Mouse (Mus musculus) NIH3T3 (cell line): ENCODE measurements around the gene Mylk3.
A peak's percentile ranks its signal among the peaks of the same experiment; 100 is the strongest.

Source experiments
- DNase-seq: peaks from one replicate; pipeline ENCODE4 v3.0.0-alpha.2; 2012; ENCODE audit warnings: low read depth

Mylk3 gene

GRCm38 (mm10) chr8:85386205-85386604 is at the start of gene Mylk3:
Gene Mylk3, minus strand, starts transcription at chr8:85386345.
- DNase-seq, result no peak

GRCm38 (mm10) chr8:85435736-85436135 is 49.6 kb upstream of the Mylk3 start:
- DNase-seq, result no peak

GRCm38 (mm10) chr8:85434817-85435216 is 48.7 kb upstream of the Mylk3 start:
- no peak for DNase-seq

GRCm38 (mm10) chr8:85433017-85433393 is 46.9 kb upstream of the Mylk3 start:
- DNase-seq, result no peak

GRCm38 (mm10) chr8:85432168-85433016 is 46.2 kb upstream of the Mylk3 start, which contains the start of gene 4921524J17Rik:
Gene 4921524J17Rik, minus strand, starts transcription at chr8:85432833.
- peak; percentile 99 for DNase-seq

GRCm38 (mm10) chr8:85431281-85432167 is 45.4 kb upstream of the Mylk3 start:
- peak; percentile 66 for DNase-seq

GRCm38 (mm10) chr8:85430801-85431200 is 44.7 kb upstream of the Mylk3 start:
- peak; percentile 82 for DNase-seq

- peak; percentile 25 for DNase-seq
These were observed 43.1 kb upstream of the Mylk3 start for GRCm38 (mm10) chr8:85429219-85429618.

GRCm38 (mm10) chr8:85427026-85427425 is 40.9 kb upstream of the Mylk3 start:
- no peak for DNase-seq

- no peak for DNase-seq
These were observed 35.2 kb upstream of the Mylk3 start for GRCm38 (mm10) chr8:85421329-85421728.

GRCm38 (mm10) chr8:85408526-85408925 is 22.4 kb upstream of the Mylk3 start:
- DNase-seq, result peak; percentile 52

GRCm38 (mm10) chr8:85408053-85408505 is 21.9 kb upstream of the Mylk3 start:
- DNase-seq, result peak; percentile 84

GRCm38 (mm10) chr8:85405961-85406360 is 19.8 kb upstream of the Mylk3 start:
- no peak for DNase-seq

GRCm38 (mm10) chr8:85405418-85405817 is 19.3 kb upstream of the Mylk3 start:
- no peak for DNase-seq

- no peak for DNase-seq
These were observed 12.4 kb upstream of the Mylk3 start for GRCm38 (mm10) chr8:85398548-85398947.

GRCm38 (mm10) chr8:85397508-85397907 is 11.4 kb upstream of the Mylk3 start:
- DNase-seq, result peak; percentile 56

- DNase-seq, result no peak
These were observed 10.4 kb upstream of the Mylk3 start for GRCm38 (mm10) chr8:85396432-85397079.

GRCm38 (mm10) chr8:85395681-85396431 is 9.7 kb upstream of the Mylk3 start:
- no peak for DNase-seq

- DNase-seq, result no peak
These were observed 8.9 kb upstream of the Mylk3 start for GRCm38 (mm10) chr8:85395017-85395416.

GRCm38 (mm10) chr8:85393199-85393598 is 7.1 kb upstream of the Mylk3 start:
- DNase-seq, result no peak

GRCm38 (mm10) chr8:85391438-85391837 is 5.3 kb upstream of the Mylk3 start:
- no peak for DNase-seq
